Mouse (Mus musculus) spleen, adult 2 months (tissue): Measurements from ENCODE around the gene Zfp335.
"Not testable (repeated sequence)": the region's sequence is repeated elsewhere in the genome, so short reads cannot be mapped to it uniquely, and the experiment has no call there.

ENCODE experiments used
- CTCF ChIP-seq: fragments of 200-500 bp; IDR thresholded peaks from 2 replicates; pipeline ENCODE4 v1.5.1; 2011; ENCODE audit warnings: mild to moderate bottlenecking, inconsistent platforms; ENCODE audit not compliant: insufficient read depth, insufficient read length, insufficient replicate concordance; ENCODE audit errors: extremely low read depth
- POLR2A ChIP-seq: fragments of 200-500 bp; IDR thresholded peaks from 2 replicates; pipeline ENCODE4 v1.6.1; 2011; ENCODE audit warnings: low read depth, low read length, inconsistent platforms

- TF ChIP-seq CTCF, POLR2A: not testable (repeated sequence)
Observed at GRCm38 (mm10) chr2:164875648-164876047, 35.9 kb downstream of the Zfp335 start.
